Mouse (Mus musculus): Measurements from ENCODE around the gene Fig4. TPM values are rescaled to one million over a fixed set of nuclear protein-coding genes. Genes with fewer than 3 reads are reported as not detected.

Fig4 gene
- polyA plus RNA-seq, 1 experiment from 2014 or later = 65.9 TPM

GRCm38 (mm10) chr10:41235584-41235983 is 67.5 kb downstream of the Fig4 start:
- Histone ChIP-seq H3K4me2 (ENCODE audit: low read depth, low read length) (no peak overlapping the region), H3K4me3 (ENCODE audit: low read length) (no peak overlapping the region), H3K36me3 (ENCODE audit: control insufficient read depth, insufficient read depth) (peaks cover 28% of the 10 kb centered on the region), H3K4me1 (ENCODE audit: control insufficient read depth, insufficient read depth, low read length) (no peaks in the 10 kb centered on the region), H3K27ac (ENCODE audit: low read length) (no peak overlapping the region), H3K9ac (ENCODE audit: low read length) (no peak overlapping the region), H3K27me3 (ENCODE audit: control insufficient read depth, insufficient read depth, low read length) (no peaks in the 10 kb centered on the region), H3K9me3 (replicated peaks; ENCODE audit: control insufficient read depth, low read length) (no peaks in the 10 kb centered on the region)
- no peak for ATAC-seq (replicated peaks; ENCODE audit: extremely low read depth, insufficient read depth, low FRiP score)
- 88% methylated on average over 3 of the region's 3 CpGs for WGBS

GRCm38 (mm10) chr10:41235159-41235558 is 67.9 kb downstream of the Fig4 start:
- no peak for ATAC-seq (replicated peaks; ENCODE audit: extremely low read depth, insufficient read depth, low FRiP score)
- peaks cover 26% of the 10 kb centered on the region for H3K36me3 ChIP-seq (ENCODE audit: control insufficient read depth, insufficient read depth)

GRCm38 (mm10) chr10:41234552-41234951 is 68.5 kb downstream of the Fig4 start:
- H3K4me3 ChIP-seq (ENCODE audit: low read length) = no peak overlapping the region
- H3K4me2 ChIP-seq (ENCODE audit: low read depth, low read length) = no peak overlapping the region
- no peak for ATAC-seq (replicated peaks; ENCODE audit: extremely low read depth, insufficient read depth, low FRiP score)
- H3K27ac ChIP-seq (ENCODE audit: low read length) = no peak overlapping the region
- no peak overlapping the region for H3K9ac ChIP-seq (ENCODE audit: low read length)
- no peaks in the 10 kb centered on the region for H3K27me3 ChIP-seq (ENCODE audit: control insufficient read depth, insufficient read depth, low read length)
- H3K4me1 ChIP-seq (ENCODE audit: control insufficient read depth, insufficient read depth, low read length) = no peaks in the 10 kb centered on the region
- no peaks in the 10 kb centered on the region for H3K9me3 ChIP-seq (replicated peaks; ENCODE audit: control insufficient read depth, low read length)
- 73% methylated on average over 9 of the region's 9 CpGs for WGBS
- H3K36me3 ChIP-seq (ENCODE audit: control insufficient read depth, insufficient read depth) = peaks cover 22% of the 10 kb centered on the region

More at GRCm38 (mm10) chr10:41235159-41235558, 67.9 kb downstream of the Fig4 start:
- Histone ChIP-seq H3K4me2 (ENCODE audit: low read depth, low read length) (no peak overlapping the region), H3K9ac (ENCODE audit: low read length) (no peak overlapping the region), H3K9me3 (replicated peaks; ENCODE audit: control insufficient read depth, low read length) (no peaks in the 10 kb centered on the region), H3K4me1 (ENCODE audit: control insufficient read depth, insufficient read depth, low read length) (no peaks in the 10 kb centered on the region), H3K27me3 (ENCODE audit: control insufficient read depth, insufficient read depth, low read length) (no peaks in the 10 kb centered on the region), H3K27ac (ENCODE audit: low read length) (no peak overlapping the region), H3K4me3 (ENCODE audit: low read length) (no peak overlapping the region)
- 90% methylated on average over 2 of the region's 2 CpGs for WGBS

DNA sequence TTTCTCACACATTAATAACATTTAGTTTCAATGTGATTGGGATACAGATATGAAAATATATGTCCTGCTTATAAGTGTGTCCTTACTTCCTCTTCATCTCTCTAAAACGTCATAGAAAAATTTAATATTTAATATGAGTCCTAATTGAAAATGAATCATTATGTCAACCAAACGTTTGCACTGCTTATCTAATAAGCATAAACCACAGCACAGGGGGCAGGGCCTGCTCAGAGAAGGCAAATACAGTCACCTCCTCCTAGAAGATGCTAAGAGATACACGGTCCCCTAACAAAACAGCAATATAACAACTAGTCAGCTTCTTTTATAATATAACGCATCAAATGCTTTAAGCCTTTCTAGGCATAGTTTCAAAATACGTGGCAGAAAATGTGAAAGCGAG is 69.9 kb downstream of the Fig4 start:
- no peaks in the 10 kb centered on the region for H3K9me3 ChIP-seq (replicated peaks; ENCODE audit: control insufficient read depth, low read length)
- H3K4me2 ChIP-seq (ENCODE audit: low read depth, low read length) = no peak overlapping the region
- no peak overlapping the region for H3K9ac ChIP-seq (ENCODE audit: low read length)
- H3K27me3 ChIP-seq (ENCODE audit: control insufficient read depth, insufficient read depth, low read length) = no peaks in the 10 kb centered on the region
- H3K36me3 ChIP-seq (ENCODE audit: control insufficient read depth, insufficient read depth) = peaks cover 16% of the 10 kb centered on the region
- WGBS = 86% methylated on average over 6 of the region's 6 CpGs
- no peaks in the 10 kb centered on the region for H3K4me1 ChIP-seq (ENCODE audit: control insufficient read depth, insufficient read depth, low read length)
- no peak overlapping the region for H3K27ac ChIP-seq (ENCODE audit: low read length)
- ATAC-seq (replicated peaks; ENCODE audit: extremely low read depth, insufficient read depth, low FRiP score) = no peak
- H3K4me3 ChIP-seq (ENCODE audit: low read length) = no peak overlapping the region

GRCm38 (mm10) chr10:41231163-41231835 is 71.8 kb downstream of the Fig4 start:
- WGBS = 84% methylated on average over 6 of the region's 6 CpGs
- no peaks in the 10 kb centered on the region for H3K4me1 ChIP-seq (ENCODE audit: control insufficient read depth, insufficient read depth, low read length)
- no peaks in the 10 kb centered on the region for H3K9me3 ChIP-seq (replicated peaks; ENCODE audit: control insufficient read depth, low read length)
- no peak overlapping the region for H3K9ac ChIP-seq (ENCODE audit: low read length)
- H3K4me2 ChIP-seq (ENCODE audit: low read depth, low read length) = no peak overlapping the region
- no peak for ATAC-seq (replicated peaks; ENCODE audit: extremely low read depth, insufficient read depth, low FRiP score)
- H3K27me3 ChIP-seq (ENCODE audit: control insufficient read depth, insufficient read depth, low read length) = no peaks in the 10 kb centered on the region
- no peak overlapping the region for H3K4me3 ChIP-seq (ENCODE audit: low read length)
- no peak overlapping the region for H3K27ac ChIP-seq (ENCODE audit: low read length)
- peaks cover 20% of the 10 kb centered on the region for H3K36me3 ChIP-seq (ENCODE audit: control insufficient read depth, insufficient read depth)

DNA sequence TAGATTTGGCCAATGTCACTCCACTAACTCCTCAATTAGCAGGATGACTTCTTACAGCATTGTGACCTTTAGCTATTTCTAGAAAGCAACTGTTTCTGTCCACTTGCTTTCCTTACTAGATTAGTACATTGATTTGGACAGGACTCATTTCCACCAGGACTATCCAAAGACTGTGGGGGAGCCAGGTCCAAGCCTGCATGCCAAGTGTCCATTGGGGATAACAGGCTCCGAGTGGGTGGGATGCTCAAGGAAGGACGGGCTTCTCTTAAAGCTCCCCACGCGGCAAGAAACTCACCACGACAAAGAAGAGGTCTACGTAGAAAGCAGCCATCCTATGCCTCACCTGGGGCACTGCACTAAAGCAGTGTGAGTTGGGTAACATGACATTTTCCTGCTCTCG is 75.4 kb downstream of the Fig4 start:
- Histone ChIP-seq H3K27me3 (ENCODE audit: control insufficient read depth, insufficient read depth, low read length) (no peaks in the 10 kb centered on the region), H3K9ac (ENCODE audit: low read length) (no peak overlapping the region), H3K4me1 (ENCODE audit: control insufficient read depth, insufficient read depth, low read length) (no peaks in the 10 kb centered on the region), H3K36me3 (ENCODE audit: control insufficient read depth, insufficient read depth) (peaks cover 29% of the 10 kb centered on the region), H3K4me3 (ENCODE audit: low read length) (no peak overlapping the region), H3K4me2 (ENCODE audit: low read depth, low read length) (no peak overlapping the region), H3K27ac (ENCODE audit: low read length) (no peak overlapping the region), H3K9me3 (replicated peaks; ENCODE audit: control insufficient read depth, low read length) (no peaks in the 10 kb centered on the region)
- WGBS = 91% methylated on average over 7 of the region's 7 CpGs
- no peak for ATAC-seq (replicated peaks; ENCODE audit: extremely low read depth, insufficient read depth, low FRiP score)

DNA sequence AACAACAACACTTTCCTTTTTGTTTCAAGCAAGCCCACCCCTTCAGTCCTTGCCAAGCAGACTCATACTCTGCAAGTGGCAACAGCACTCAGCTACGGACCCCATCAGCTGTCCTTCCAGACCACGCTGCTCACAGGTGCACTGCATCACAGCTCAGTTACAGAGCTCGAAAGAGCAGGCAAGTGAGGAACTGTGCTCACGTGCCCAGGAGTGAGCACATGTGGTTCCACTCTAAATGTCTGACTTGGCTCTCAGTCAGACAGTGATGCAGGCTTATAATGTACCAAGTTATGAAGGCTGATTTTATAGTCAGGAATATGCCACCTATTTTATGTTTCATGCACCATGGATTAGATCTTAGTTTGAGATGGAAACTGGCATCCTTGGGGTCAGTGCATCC is 79.6 kb downstream of the Fig4 start:
- no peak overlapping the region for H3K4me3 ChIP-seq (ENCODE audit: low read length)
- WGBS = 81% methylated on average over 4 of the region's 4 CpGs
- H3K27me3 ChIP-seq (ENCODE audit: control insufficient read depth, insufficient read depth, low read length) = no peaks in the 10 kb centered on the region
- no peak overlapping the region for H3K27ac ChIP-seq (ENCODE audit: low read length)
- peaks cover 25% of the 10 kb centered on the region for H3K36me3 ChIP-seq (ENCODE audit: control insufficient read depth, insufficient read depth)
- no peaks in the 10 kb centered on the region for H3K9me3 ChIP-seq (replicated peaks; ENCODE audit: control insufficient read depth, low read length)
- H3K4me1 ChIP-seq (ENCODE audit: control insufficient read depth, insufficient read depth, low read length) = no peaks in the 10 kb centered on the region
- ATAC-seq (replicated peaks; ENCODE audit: extremely low read depth, insufficient read depth, low FRiP score) = no peak
- H3K4me2 ChIP-seq (ENCODE audit: low read depth, low read length) = no peak overlapping the region
- no peak overlapping the region for H3K9ac ChIP-seq (ENCODE audit: low read length)

DNA sequence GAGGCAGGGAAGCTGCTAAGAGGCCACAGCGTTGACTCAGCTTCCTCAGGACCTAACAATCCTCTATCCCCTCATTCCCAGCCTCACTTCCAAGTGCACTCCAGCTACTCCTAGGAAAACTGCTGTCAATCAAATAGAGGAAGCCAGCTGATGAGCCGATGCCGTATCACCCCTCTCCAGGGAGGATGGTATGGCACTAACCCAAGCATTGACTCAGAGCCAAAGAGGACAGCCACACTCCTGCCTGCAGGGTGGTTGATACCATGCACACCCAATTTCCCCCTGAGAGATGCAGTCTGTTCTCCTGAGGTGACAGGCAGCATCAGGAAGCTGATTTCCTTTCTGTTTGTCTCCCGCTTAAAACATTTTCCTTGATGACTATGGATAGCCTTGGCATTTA is 81.9 kb downstream of the Fig4 start:
- no peak overlapping the region for H3K9ac ChIP-seq (ENCODE audit: low read length)
- H3K4me2 ChIP-seq (ENCODE audit: low read depth, low read length) = no peak overlapping the region
- no peaks in the 10 kb centered on the region for H3K4me1 ChIP-seq (ENCODE audit: control insufficient read depth, insufficient read depth, low read length)
- H3K36me3 ChIP-seq (ENCODE audit: control insufficient read depth, insufficient read depth) = peaks cover 14% of the 10 kb centered on the region
- ATAC-seq (replicated peaks; ENCODE audit: extremely low read depth, insufficient read depth, low FRiP score) = no peak
- WGBS = 60% methylated on average over 4 of the region's 4 CpGs
- no peaks in the 10 kb centered on the region for H3K27me3 ChIP-seq (ENCODE audit: control insufficient read depth, insufficient read depth, low read length)
- no peaks in the 10 kb centered on the region for H3K9me3 ChIP-seq (replicated peaks; ENCODE audit: control insufficient read depth, low read length)
- no peak overlapping the region for H3K27ac ChIP-seq (ENCODE audit: low read length)
- H3K4me3 ChIP-seq (ENCODE audit: low read length) = no peak overlapping the region

- Histone ChIP-seq H3K9me3 (replicated peaks; ENCODE audit: control insufficient read depth, low read length) (no peaks in the 10 kb centered on the region), H3K4me2 (ENCODE audit: low read depth, low read length) (no peak overlapping the region), H3K27me3 (ENCODE audit: control insufficient read depth, insufficient read depth, low read length) (no peaks in the 10 kb centered on the region), H3K27ac (ENCODE audit: low read length) (no peak overlapping the region), H3K4me3 (ENCODE audit: low read length) (no peak overlapping the region), H3K9ac (ENCODE audit: low read length) (no peak overlapping the region), H3K4me1 (ENCODE audit: control insufficient read depth, insufficient read depth, low read length) (no peaks in the 10 kb centered on the region), H3K36me3 (ENCODE audit: control insufficient read depth, insufficient read depth) (peaks cover 14% of the 10 kb centered on the region)
- ATAC-seq (replicated peaks; ENCODE audit: extremely low read depth, insufficient read depth, low FRiP score) = no peak
- 89% methylated on average over 10 of the region's 10 CpGs for WGBS
Observed at GRCm38 (mm10) chr10:41218897-41219296, 84.2 kb downstream of the Fig4 start.

Measured in heart, embryonic 16.5 days (tissue).